Mouse (Mus musculus) stomach, embryonic 15.5 days (tissue): ENCODE data around the gene Abr. TPM values are rescaled to one million over a fixed set of nuclear protein-coding genes. Genes with fewer than 3 reads are reported as not detected.

Experiments used
- ATAC-seq: fragments of 200-750 bp; cut with Nextera tagmentation; 2 replicates; pipeline ENCODE4 v1.8.0; 2017; ENCODE audit warnings: low read depth, moderate number of reproducible peaks, moderate TSS enrichment; ENCODE audit not compliant: insufficient read depth, low FRiP score
- H3K27ac ChIP-seq: fragments of 300-500 bp; sonication (generic); 2 replicates; pipeline ENCODE4 v1.5.1; 2015; ENCODE audit warnings: mild to moderate bottlenecking, inconsistent platforms
- H3K27me3 ChIP-seq: fragments of 300-500 bp; sonication (generic); replicated peaks from 2 replicates; pipeline ENCODE4 v1.6.1; 2015; ENCODE audit warnings: inconsistent platforms
- H3K36me3 ChIP-seq: fragments of 300-500 bp; sonication (generic); 2 replicates; pipeline ENCODE4 v1.6.1; 2015; ENCODE audit warnings: inconsistent platforms
- H3K4me1 ChIP-seq: fragments of 300-500 bp; sonication (generic); 2 replicates; pipeline ENCODE4 v1.6.1; 2015; ENCODE audit warnings: inconsistent platforms
- H3K4me2 ChIP-seq: fragments of 300-500 bp; sonication (generic); 2 replicates; pipeline ENCODE4 v1.6.1; 2015; ENCODE audit warnings: mild to moderate bottlenecking, inconsistent platforms
- H3K4me3 ChIP-seq: fragments of 300-500 bp; sonication (generic); replicated peaks from 2 replicates; pipeline ENCODE4 v1.5.1; 2015; ENCODE audit warnings: inconsistent platforms
- H3K9ac ChIP-seq: fragments of 300-500 bp; sonication (generic); 2 replicates; pipeline ENCODE4 v1.6.1; 2015; ENCODE audit warnings: inconsistent platforms
- H3K9me3 ChIP-seq: fragments of 300-500 bp; sonication (generic); 2 replicates; pipeline ENCODE4 v1.6.1; 2016; ENCODE audit warnings: inconsistent platforms
- WGBS: fragments of 180-500 bp; shearing (Covaris S2); methylation state at CpG from one replicate; pipeline ENCODE4 v1.1.7; 2015; 5-methylcytosine and 5-hydroxymethylcytosine counted together
- polyA plus RNA-seq: library from polyadenylated mRNA; unstranded; fragments of >200 nt; fragmentation: Nextera tagmentation; extraction: Ambion mirVana; gene quantifications from 2 replicates; pipeline ENCODE4 v1.2.1, GENCODE M21; 2015

The Abr gene
- polyA plus RNA-seq, 1 experiment from 2014 or later, result 37.4 TPM

GRCm38 (mm10) chr11:76509751-76510723, 112.1 kb downstream of the Abr start:
- Histone ChIP-seq H3K27ac (no peak overlapping the region), H3K36me3 (no peaks in the 10 kb centered on the region), H3K27me3 (no peaks in the 10 kb centered on the region), H3K4me3 (no peak overlapping the region), H3K9ac (no peak overlapping the region), H3K4me1 (no peaks in the 10 kb centered on the region), H3K9me3 (no peaks in the 10 kb centered on the region), H3K4me2 (no peak overlapping the region)
- WGBS, result 73% methylated on average over 13 of the region's 13 CpGs
- ATAC-seq, result no peak

- ATAC-seq, result no peak
- H3K4me1 ChIP-seq, result no peaks in the 10 kb centered on the region
- no peak overlapping the region for H3K4me3 ChIP-seq
- 87% methylated on average over 32 of the region's 32 CpGs for WGBS
- no peak overlapping the region for H3K4me2 ChIP-seq
- no peak overlapping the region for H3K27ac ChIP-seq
- no peaks in the 10 kb centered on the region for H3K9me3 ChIP-seq
- H3K36me3 ChIP-seq, result no peaks in the 10 kb centered on the region
- no peaks in the 10 kb centered on the region for H3K27me3 ChIP-seq
- no peak overlapping the region for H3K9ac ChIP-seq
Measured at GRCm38 (mm10) chr11:76508831-76509595, 113.1 kb downstream of the Abr start.

GRCm38 (mm10) chr11:76508125-76508524, 114.0 kb downstream of the Abr start:
- no peak overlapping the region for H3K27ac ChIP-seq
- no peak for ATAC-seq
- no peak overlapping the region for H3K4me2 ChIP-seq
- no peaks in the 10 kb centered on the region for H3K4me1 ChIP-seq
- H3K36me3 ChIP-seq, result no peaks in the 10 kb centered on the region
- no peak overlapping the region for H3K4me3 ChIP-seq
- H3K9me3 ChIP-seq, result no peaks in the 10 kb centered on the region
- H3K9ac ChIP-seq, result no peak overlapping the region
- H3K27me3 ChIP-seq, result no peaks in the 10 kb centered on the region
- WGBS, result 88% methylated on average over 4 of the region's 4 CpGs

GRCm38 (mm10) chr11:76507302-76508124, 114.6 kb downstream of the Abr start:
- no peak for ATAC-seq
- Histone ChIP-seq H3K9ac (no peak overlapping the region), H3K36me3 (no peaks in the 10 kb centered on the region), H3K27ac (no peak overlapping the region), H3K4me2 (no peak overlapping the region), H3K4me3 (no peak overlapping the region), H3K27me3 (no peaks in the 10 kb centered on the region), H3K4me1 (no peaks in the 10 kb centered on the region), H3K9me3 (no peaks in the 10 kb centered on the region)
- WGBS, result 86% methylated on average over 8 of the region's 8 CpGs

- WGBS, result 78% methylated on average over 5 of the region's 5 CpGs
- Histone ChIP-seq H3K4me2 (no peak overlapping the region), H3K4me1 (no peaks in the 10 kb centered on the region), H3K27me3 (no peaks in the 10 kb centered on the region), H3K9ac (no peak overlapping the region), H3K36me3 (no peaks in the 10 kb centered on the region), H3K27ac (no peak overlapping the region), H3K9me3 (no peaks in the 10 kb centered on the region), H3K4me3 (no peak overlapping the region)
- ATAC-seq, result no peak
Measured at GRCm38 (mm10) chr11:76506514-76507228, 115.4 kb downstream of the Abr start.

GRCm38 (mm10) chr11:76505106-76505505, 117.0 kb downstream of the Abr start:
- Histone ChIP-seq H3K36me3 (no peaks in the 10 kb centered on the region), H3K4me1 (no peaks in the 10 kb centered on the region), H3K27ac (no peak overlapping the region), H3K4me2 (no peak overlapping the region), H3K9me3 (no peaks in the 10 kb centered on the region), H3K4me3 (no peak overlapping the region), H3K27me3 (no peaks in the 10 kb centered on the region), H3K9ac (no peak overlapping the region)
- 88% methylated on average over 1 of the region's 1 CpGs for WGBS
- ATAC-seq, result no peak

- Histone ChIP-seq H3K27me3 (no peaks in the 10 kb centered on the region), H3K9me3 (no peaks in the 10 kb centered on the region), H3K4me3 (no peak overlapping the region), H3K27ac (no peak overlapping the region), H3K4me1 (no peaks in the 10 kb centered on the region), H3K36me3 (no peaks in the 10 kb centered on the region), H3K9ac (no peak overlapping the region), H3K4me2 (no peak overlapping the region)
- 63% methylated on average over 5 of the region's 5 CpGs for WGBS
- no peak for ATAC-seq
Measured at GRCm38 (mm10) chr11:76504058-76504457, 118.1 kb downstream of the Abr start.

GRCm38 (mm10) chr11:76499987-76500386, 122.1 kb downstream of the Abr start:
- Histone ChIP-seq H3K4me2 (no peak overlapping the region), H3K27ac (no peak overlapping the region), H3K9ac (no peak overlapping the region), H3K9me3 (no peaks in the 10 kb centered on the region), H3K36me3 (no peaks in the 10 kb centered on the region), H3K4me3 (no peak overlapping the region), H3K27me3 (no peaks in the 10 kb centered on the region), H3K4me1 (peaks cover 15% of the 10 kb centered on the region)
- ATAC-seq, result no peak
- 41% methylated on average over 1 of the region's 1 CpGs for WGBS

- Histone ChIP-seq H3K4me1 (peaks cover 16% of the 10 kb centered on the region), H3K27ac (no peak overlapping the region), H3K9me3 (no peaks in the 10 kb centered on the region), H3K4me2 (no peak overlapping the region), H3K4me3 (no peak overlapping the region), H3K36me3 (no peaks in the 10 kb centered on the region), H3K27me3 (no peaks in the 10 kb centered on the region), H3K9ac (no peak overlapping the region)
- ATAC-seq, result no peak
- 80% methylated on average over 7 of the region's 7 CpGs for WGBS
Measured at GRCm38 (mm10) chr11:76499564-76499963, 122.5 kb downstream of the Abr start.

GRCm38 (mm10) chr11:76497769-76498152, 124.4 kb downstream of the Abr start:
- H3K36me3 ChIP-seq, result no peaks in the 10 kb centered on the region
- no peak overlapping the region for H3K4me2 ChIP-seq
- no peak for ATAC-seq
- H3K27me3 ChIP-seq, result no peaks in the 10 kb centered on the region
- H3K4me3 ChIP-seq, result no peak overlapping the region
- no peaks in the 10 kb centered on the region for H3K9me3 ChIP-seq
- 77% methylated on average over 4 of the region's 4 CpGs for WGBS
- H3K27ac ChIP-seq, result no peak overlapping the region
- H3K9ac ChIP-seq, result no peak overlapping the region
- H3K4me1 ChIP-seq, result peaks cover 27% of the 10 kb centered on the region

GRCm38 (mm10) chr11:76497066-76497768, 124.9 kb downstream of the Abr start:
- H3K36me3 ChIP-seq, result no peaks in the 10 kb centered on the region
- WGBS, result 71% methylated on average over 9 of the region's 9 CpGs
- H3K9ac ChIP-seq, result no peak overlapping the region
- H3K4me1 ChIP-seq, result peaks cover 32% of the 10 kb centered on the region
- no peaks in the 10 kb centered on the region for H3K27me3 ChIP-seq
- no peak overlapping the region for H3K4me2 ChIP-seq
- H3K9me3 ChIP-seq, result no peaks in the 10 kb centered on the region
- H3K27ac ChIP-seq, result no peak overlapping the region
- no peak for ATAC-seq
- no peak overlapping the region for H3K4me3 ChIP-seq
